Comparison of ENCODE assay signal across 15 mouse cellular contexts in the genomic region with DNA sequence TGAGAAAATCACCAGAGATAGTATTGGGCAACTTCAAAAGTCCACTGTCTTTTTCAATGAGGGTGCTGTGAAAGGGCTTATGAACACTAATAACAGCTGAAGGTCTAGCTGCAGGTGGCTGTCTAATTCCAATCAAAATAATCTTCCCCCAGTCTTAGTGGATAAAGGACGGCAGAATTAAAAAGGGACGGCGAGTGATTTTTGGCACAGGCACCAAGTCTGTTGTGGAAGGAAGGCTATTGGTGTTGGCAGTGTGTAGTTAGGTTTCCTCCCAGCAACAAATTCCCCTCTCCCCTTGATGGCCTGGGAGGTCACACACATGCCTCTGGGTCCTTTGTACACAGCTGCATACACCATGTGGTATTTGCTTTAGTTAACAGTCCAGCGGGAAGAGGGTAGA.
"Had no signal": no experiment of that assay in that cellular context is flagged by ENCODE, and none has a peak within 500 bp of the region (broad histone marks: within the 10 kb centered on the region; RNA-seq: fewer than 3 reads in every experiment).

No protein-coding gene starts in this region.

- DNase-seq: kidney, adult 11 months; kidney, adult 8-10 months; kidney, postnatal 10 days; kidney, postnatal 36 days; layer of hippocampus, postnatal 36 days; left cerebral cortex, postnatal 4 days; liver; lung, adult 18-20 months; lung, postnatal 10 days; lung, postnatal 36 days; right cerebral cortex, adult 18-20 months; right cerebral cortex, postnatal 14 days; right cerebral cortex, postnatal 4 days; thymus, adult 2 months; thymus, postnatal 14 days had no signal
